Mouse (Mus musculus) CH12.LX (cell line): Measurements from ENCODE around the gene Lrrc8c.

Experiments used
- CHD2 ChIP-seq: IDR thresholded peaks from 2 replicates; pipeline ENCODE4 v1.6.1; 2011; ENCODE audit warnings: low read length, improper control_type of control experiment
- CTCF ChIP-seq, 2 experiments: IDR thresholded peaks in 1 of 2; conservative IDR thresholded peaks in 1 of 2; 2 replicates each; pipeline ENCODE4 v1.5.1; 2011 to 2012; ENCODE audit warnings: low read depth in 2 of 2, low read length in 2 of 2, improper control_type of control experiment in 1 of 2, inconsistent platforms in 1 of 2, mild to moderate bottlenecking in 1 of 2, moderate library complexity in 1 of 2
- E2F4 ChIP-seq: IDR thresholded peaks from 2 replicates; pipeline ENCODE4 v1.6.1; 2011; ENCODE audit warnings: low read depth, low read length, improper control_type of control experiment; ENCODE audit not compliant: insufficient replicate concordance
- EP300 ChIP-seq: IDR thresholded peaks from 2 replicates; pipeline ENCODE4 v1.6.1; 2011; ENCODE audit warnings: low read length, improper control_type of control experiment
- GABPA ChIP-seq: IDR thresholded peaks from 2 replicates; pipeline ENCODE4 v1.6.1; 2012; ENCODE audit warnings: low read depth, low read length, improper control_type of control experiment, inconsistent platforms; ENCODE audit not compliant: insufficient replicate concordance
- MAX ChIP-seq: IDR thresholded peaks from 2 replicates; pipeline ENCODE4 v1.6.1; 2011; ENCODE audit warnings: low read length, improper control_type of control experiment
- MAZ ChIP-seq: IDR thresholded peaks from 2 replicates; pipeline ENCODE4 v1.6.1; 2012; ENCODE audit warnings: low read depth, mild to moderate bottlenecking, inconsistent platforms, low read length, improper control_type of control experiment, moderate library complexity
- NRF1 ChIP-seq: IDR thresholded peaks from 2 replicates; pipeline ENCODE4 v1.6.1; 2014; ENCODE audit warnings: low read depth, mild to moderate bottlenecking, inconsistent platforms, low read length, improper control_type of control experiment, moderate library complexity
- POLR2A ChIP-seq: IDR thresholded peaks from 2 replicates; pipeline ENCODE4 v1.6.1; 2011; ENCODE audit warnings: low read depth, mild to moderate bottlenecking, improper control_type of control experiment, low read length
- POLR2AphosphoS2 ChIP-seq: IDR thresholded peaks from 2 replicates; pipeline ENCODE4 v1.6.1; 2011; ENCODE audit warnings: low read depth, low read length, improper control_type of control experiment

DNA sequence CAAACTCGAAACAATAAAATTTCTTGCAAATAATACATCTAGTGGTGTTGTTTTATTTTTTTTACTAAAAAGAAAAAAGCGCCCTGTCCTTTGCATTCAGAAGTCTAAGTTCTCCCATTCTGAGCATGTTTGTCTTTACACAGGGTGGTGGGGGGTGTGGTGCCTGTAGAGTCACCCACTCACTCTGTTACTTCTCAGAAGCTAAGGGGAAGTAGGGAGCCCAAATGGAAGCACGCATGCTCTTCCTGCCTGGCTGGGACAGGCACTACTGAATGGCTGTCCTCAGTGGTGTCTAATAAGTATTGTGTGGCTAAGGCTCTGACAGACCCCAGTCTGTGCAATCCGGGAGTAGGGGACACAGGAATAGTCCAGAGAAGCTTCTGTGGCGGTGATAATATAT is 107.9 kb downstream of the Lrrc8c start:
- TF ChIP-seq MAZ (no peak), CTCF (conservative IDR thresholded peaks at IDR 0.05 in 1 of 2, IDR thresholded peaks at IDR 0.05 in 1 of 2; ENCODE audit: low read depth in 2 of 2, low read length in 2 of 2) (no peak), POLR2A (no peak), NRF1 (no peak), EP300 (no peak), POLR2AphosphoS2 (no peak), E2F4 (no peak), MAX (no peak), CHD2 (no peak), GABPA (no peak)
